11 mouse cellular contexts compared by ENCODE assay signal in the genomic region with DNA sequence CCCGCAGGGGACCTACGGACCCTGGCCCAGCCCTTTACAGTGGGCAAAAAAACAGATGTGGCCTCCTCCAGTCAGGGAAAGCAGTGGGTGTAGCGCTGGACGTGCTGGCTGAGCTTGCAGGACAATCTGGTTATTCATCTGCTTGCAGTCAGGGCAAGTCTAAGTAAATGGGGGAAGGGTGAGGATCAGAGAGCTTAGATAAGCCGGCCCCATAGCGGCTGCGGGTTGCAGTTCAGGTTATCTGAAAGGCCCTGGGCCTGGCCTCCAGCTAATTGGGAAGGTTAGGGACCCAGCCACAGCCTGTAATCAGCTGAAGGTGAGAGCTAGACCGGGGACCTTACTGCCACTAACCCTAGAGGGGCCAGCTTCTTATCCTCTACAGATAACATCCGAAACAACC. TPM values are rescaled to one million over a fixed set of nuclear protein-coding genes. Genes with fewer than 3 reads are reported as not detected.
DNase-seq lines count a peak whose midpoint lies in the region; ATAC-seq and TF ChIP-seq lines count a peak whose summit lies in the region.
"Had no signal": no experiment of that assay in that cellular context is flagged by ENCODE, and none has a peak within 500 bp of the region (broad histone marks: within the 10 kb centered on the region; RNA-seq: fewer than 3 reads in every experiment).

No protein-coding gene starts in this region.

- no peaks in the 10 kb centered on the region for H3K36me3 ChIP-seq in lung, embryonic 14.5 days (ENCODE audit: insufficient read depth)
- no peaks in the 10 kb centered on the region for H3K36me3 ChIP-seq in kidney, adult 2 months (ENCODE audit: control insufficient read depth, insufficient read depth, low read length)
- no peaks in the 10 kb centered on the region for H3K36me3 ChIP-seq in liver, embryonic 15.5 days (replicated peaks)
- H3K36me3 ChIP-seq: hindbrain, embryonic 15.5 days had no signal

- peaks cover 33% of the 10 kb centered on the region for H3K27me3 ChIP-seq in lung, embryonic 14.5 days (ENCODE audit: insufficient read depth, low read length)
- H3K27me3 ChIP-seq in kidney, adult 2 months (replicated peaks; ENCODE audit: control insufficient read depth, insufficient read depth, low read length), result no peaks in the 10 kb centered on the region
- H3K27me3 ChIP-seq in liver, embryonic 15.5 days, result peaks cover 100% of the 10 kb centered on the region

- 20% methylated on average over 9 of the region's 9 CpGs for WGBS in lung, embryonic 14.5 days
- 46% methylated on average over 9 of the region's 9 CpGs for WGBS in kidney, adult 2 months
- WGBS in liver, embryonic 15.5 days (ENCODE audit: insufficient replicate concordance), result 9% methylated on average over 9 of the region's 9 CpGs

- peak; percentile 60 for DNase-seq in lung, embryonic 14.5 days
- no peak for DNase-seq in lung, postnatal 14 days
- DNase-seq in embryo, embryonic 11 days, result peak; percentile 56
- peak; percentile 79 for DNase-seq in kidney, adult 2 months
- no peak for DNase-seq in cerebellum, adult 11 months
- DNase-seq in layer of hippocampus, adult 9-11 months, result no peak
- DNase-seq: cerebellum, postnatal 14 days had no signal

- peaks cover 33% of the 10 kb centered on the region for H3K4me1 ChIP-seq in lung, embryonic 14.5 days (ENCODE audit: insufficient read depth)
- peaks cover 23% of the 10 kb centered on the region for H3K4me1 ChIP-seq in kidney, adult 2 months (ENCODE audit: control insufficient read depth, insufficient read depth, low read length)
- H3K4me1 ChIP-seq in liver, embryonic 15.5 days (replicated peaks), result peaks cover 54% of the 10 kb centered on the region

- H3K4me3 ChIP-seq in lung, embryonic 14.5 days (ENCODE audit: low read depth, low read length), result no peak overlapping the region
- H3K4me3 ChIP-seq in kidney, adult 2 months (ENCODE audit: insufficient read depth, low read depth, low read length), result no peak overlapping the region
- no peak overlapping the region for H3K4me3 ChIP-seq in liver, embryonic 15.5 days (replicated peaks)
- H3K4me3 ChIP-seq: forebrain, embryonic 13.5 days; hindbrain, embryonic 15.5 days had no signal

- H3K27ac ChIP-seq in lung, embryonic 14.5 days (ENCODE audit: low read depth), result peak overlapping the region; percentile 40; the same call in 1 of the 2 replicates
- H3K27ac ChIP-seq in kidney, adult 2 months (ENCODE audit: insufficient read depth, low read depth, low read length), result peak overlapping the region; percentile 44
- no peak overlapping the region for H3K27ac ChIP-seq in liver, embryonic 15.5 days (replicated peaks)
- H3K27ac ChIP-seq: forebrain, embryonic 13.5 days; hindbrain, embryonic 15.5 days had no signal

- TF ChIP-seq POLR2A in kidney, adult 2 months (IDR thresholded peaks at IDR 0.05; ENCODE audit: low read depth, low read length), result no peak

- no peak for ATAC-seq in lung, embryonic 14.5 days (ENCODE audit: insufficient read depth)
- peak; percentile 60 for ATAC-seq in liver, embryonic 15.5 days (ENCODE audit: insufficient read depth)
- ATAC-seq: forebrain, embryonic 13.5 days had no signal

- peak overlapping the region; percentile 16; the same call in 1 of the 2 replicates for H3K9ac ChIP-seq in lung, embryonic 14.5 days
- no peak overlapping the region for H3K9ac ChIP-seq in liver, embryonic 15.5 days
- H3K9ac ChIP-seq: forebrain, embryonic 13.5 days; hindbrain, embryonic 15.5 days had no signal

- peak overlapping the region; percentile 25; the same call in 1 of the 2 replicates for H3K4me2 ChIP-seq in lung, embryonic 14.5 days
- no peak overlapping the region for H3K4me2 ChIP-seq in liver, embryonic 15.5 days
- H3K4me2 ChIP-seq: forebrain, embryonic 13.5 days; hindbrain, embryonic 15.5 days had no signal

- no peak for TF ChIP-seq CTCF in lung, embryonic 14.5 days (IDR thresholded peaks at IDR 0.05; ENCODE audit: low read depth)
- TF ChIP-seq CTCF in kidney, adult 2 months (conservative IDR thresholded peaks at IDR 0.05; ENCODE audit: insufficient read depth, insufficient read length, low read depth, low read length), result no peak

- no peaks in the 10 kb centered on the region for H3K9me3 ChIP-seq in lung, embryonic 14.5 days (ENCODE audit: low read depth, low read length)
- H3K9me3 ChIP-seq in liver, embryonic 15.5 days (replicated peaks), result no peaks in the 10 kb centered on the region
- H3K9me3 ChIP-seq: forebrain, embryonic 13.5 days; hindbrain, embryonic 15.5 days had no signal

RNA-seq across cellular contexts. Expression of a gene that starts 5.0 kb away (rescaled TPM):
- 61.4 and 67.5 TPM in 2 replicates for polyA plus RNA-seq in lung, embryonic 14.5 days (2014; fragmentation: Nextera tagmentation; extraction: Ambion mirVana)
- 58.5 and 66.9 TPM in 2 replicates for polyA plus RNA-seq in kidney, adult 2 months (2012; rRNA removed)
- 0.45 and 0.56 TPM in 2 replicates for polyA plus RNA-seq in liver, embryonic 15.5 days (2015; fragmentation: Nextera tagmentation; extraction: Ambion mirVana)

RNA-seq across cellular contexts. Expression of a gene that starts 22.8 kb away (rescaled TPM):
- polyA plus RNA-seq in lung, embryonic 14.5 days (2014; fragmentation: Nextera tagmentation; extraction: Ambion mirVana), result not detected in 2 replicates
- polyA plus RNA-seq in kidney, adult 2 months (2012; rRNA removed), result not detected in 2 replicates
- not detected in 2 replicates for polyA plus RNA-seq in liver, embryonic 15.5 days (2015; fragmentation: Nextera tagmentation; extraction: Ambion mirVana)
- polyA plus RNA-seq: forebrain, embryonic 13.5 days; gonadal fat pad, adult 2 months; hindbrain, embryonic 15.5 days had no signal

RNA-seq across cellular contexts. Expression of a gene that starts 58.9 kb away (rescaled TPM):
- polyA plus RNA-seq in lung, embryonic 14.5 days (2014; fragmentation: Nextera tagmentation; extraction: Ambion mirVana), result 67.9 and 73.4 TPM in 2 replicates
- polyA plus RNA-seq in kidney, adult 2 months (2012; rRNA removed), result 0.08 TPM in 2 replicates
- polyA plus RNA-seq in liver, embryonic 15.5 days (2015; fragmentation: Nextera tagmentation; extraction: Ambion mirVana), result not detected in 2 replicates

Comparison
In these comparisons a context has a peak if more than half of its experiments do, and no peak if none do; other contexts are left out.
1. DNase-seq: peak in lung, embryonic 14.5 days (single experiment), embryo, embryonic 11 days (single experiment) and kidney, adult 2 months (single experiment); none in lung, postnatal 14 days (single experiment), cerebellum, adult 11 months (single experiment) and layer of hippocampus, adult 9-11 months (single experiment).
2. RNA of a gene that starts 5.0 kb away (polyA plus RNA-seq): 61.4 to 67.5 TPM in lung, embryonic 14.5 days and 58.5 to 66.9 TPM in kidney, adult 2 months; 0.45 to 0.56 TPM in liver, embryonic 15.5 days; every median in the first group is over 10 times any median in the second.
3. RNA of a gene that starts 58.9 kb away (polyA plus RNA-seq): 67.9 to 73.4 TPM in lung, embryonic 14.5 days; 0.08 TPM in kidney, adult 2 months and not detected in liver, embryonic 15.5 days; every median in the first group is over 10 times any median in the second.